Mouse (Mus musculus) bone marrow, adult 2 months (tissue): Measurements from ENCODE around the gene Apela. TPM values are rescaled to one million over a fixed set of nuclear protein-coding genes. Genes with fewer than 3 reads are reported as not detected.
"Not testable (repeated sequence)": the region's sequence is repeated elsewhere in the genome, so short reads cannot be mapped to it uniquely, and the experiment has no call there.

Source experiments
- H3K27ac ChIP-seq: fragments of 200-500 bp; 2 replicates; pipeline ENCODE4 v1.5.1; 2012; ENCODE audit warnings: low read depth, mild to moderate bottlenecking, control low read depth, inconsistent platforms, low read length; ENCODE audit not compliant: control insufficient read depth, poor library complexity, insufficient read depth
- H3K4me1 ChIP-seq: fragments of 200-500 bp; 2 replicates; pipeline ENCODE4 v1.6.1; 2011; ENCODE audit warnings: low read length; ENCODE audit not compliant: control insufficient read depth, insufficient read depth
- H3K4me3 ChIP-seq: fragments of 200-500 bp; replicated peaks from 2 replicates; pipeline ENCODE3; 2011; ENCODE audit warnings: mild to moderate bottlenecking, low read depth, low read length, control low read depth; ENCODE audit not compliant: control insufficient read depth
- CTCF ChIP-seq: fragments of 200-500 bp; IDR thresholded peaks from 2 replicates; pipeline ENCODE4 v1.5.1; 2011; ENCODE audit warnings: low read length, control low read depth; ENCODE audit not compliant: control insufficient read depth, insufficient read depth
- POLR2A ChIP-seq: fragments of 200-500 bp; IDR thresholded peaks from 2 replicates; pipeline ENCODE4 v1.6.1; 2011; ENCODE audit warnings: low read depth, mild to moderate bottlenecking, control low read depth, low read length, borderline replicate concordance; ENCODE audit not compliant: control insufficient read depth
- WGBS: fragments of 180-500 bp; shearing (Covaris S2); methylation state at CpG from one replicate; pipeline ENCODE4 v1.1.7; 2018; 5-methylcytosine and 5-hydroxymethylcytosine counted together
- polyA plus RNA-seq: library from polyadenylated mRNA; stranded (reverse); fragments of >200 nt; gene quantifications from 2 replicates; pipeline ENCODE4 v1.2.4, GENCODE M21; 2011; ENCODE audit warnings: low replicate concordance; ENCODE audit not compliant: missing spikeins, insufficient read depth, insufficient read length

The Apela gene
- polyA plus RNA-seq, 1 experiment, result 13.4 TPM

DNA sequence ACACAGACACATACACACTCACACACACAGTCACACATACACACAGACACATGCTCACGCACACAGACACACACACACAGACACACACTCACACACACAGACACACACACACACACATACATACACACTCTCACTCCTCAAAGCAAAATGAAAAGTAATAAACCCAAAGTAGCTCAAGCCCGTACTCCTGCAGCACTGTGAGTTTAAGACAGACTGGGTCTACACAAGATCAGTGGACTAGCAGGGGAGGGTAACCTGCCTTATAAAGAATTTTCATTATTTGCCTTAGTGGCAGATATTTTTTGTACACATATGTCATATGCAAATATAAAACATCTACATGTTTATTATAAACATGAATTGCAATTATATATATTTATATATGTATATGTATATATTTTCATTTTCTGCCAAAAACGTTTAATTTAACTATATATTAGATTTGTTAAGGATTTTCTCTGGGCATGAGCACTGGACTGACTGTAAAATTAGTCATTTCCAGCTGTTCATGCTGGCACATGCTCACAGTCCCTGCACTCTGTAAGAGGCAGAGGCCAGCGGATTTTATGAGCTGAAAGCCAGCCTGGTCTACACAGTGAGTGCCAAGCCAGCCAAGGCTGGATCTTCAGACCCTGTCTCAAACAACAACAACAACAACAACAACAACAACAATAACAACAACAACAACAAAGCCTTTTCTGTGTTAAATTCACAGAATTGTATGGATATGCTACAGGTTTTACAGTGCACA lies 6.2 kb downstream of the Apela start:
- TF ChIP-seq CTCF (no peak), POLR2A (no peak)
- Histone ChIP-seq H3K4me3 (no peak overlapping the region), H3K27ac (no peak overlapping the region), H3K4me1 (no peaks in the 10 kb centered on the region)
- 75% methylated on average over 4 of the region's 4 CpGs for WGBS

GRCm38 (mm10) chr8:65029776-65030175 lies 7.4 kb downstream of the Apela start:
- TF ChIP-seq POLR2A (no peak), CTCF (no peak)
- 76% methylated on average over 4 of the region's 4 CpGs for WGBS
- Histone ChIP-seq H3K4me3 (no peak overlapping the region), H3K4me1 (no peaks in the 10 kb centered on the region), H3K27ac (no peak overlapping the region)

DNA sequence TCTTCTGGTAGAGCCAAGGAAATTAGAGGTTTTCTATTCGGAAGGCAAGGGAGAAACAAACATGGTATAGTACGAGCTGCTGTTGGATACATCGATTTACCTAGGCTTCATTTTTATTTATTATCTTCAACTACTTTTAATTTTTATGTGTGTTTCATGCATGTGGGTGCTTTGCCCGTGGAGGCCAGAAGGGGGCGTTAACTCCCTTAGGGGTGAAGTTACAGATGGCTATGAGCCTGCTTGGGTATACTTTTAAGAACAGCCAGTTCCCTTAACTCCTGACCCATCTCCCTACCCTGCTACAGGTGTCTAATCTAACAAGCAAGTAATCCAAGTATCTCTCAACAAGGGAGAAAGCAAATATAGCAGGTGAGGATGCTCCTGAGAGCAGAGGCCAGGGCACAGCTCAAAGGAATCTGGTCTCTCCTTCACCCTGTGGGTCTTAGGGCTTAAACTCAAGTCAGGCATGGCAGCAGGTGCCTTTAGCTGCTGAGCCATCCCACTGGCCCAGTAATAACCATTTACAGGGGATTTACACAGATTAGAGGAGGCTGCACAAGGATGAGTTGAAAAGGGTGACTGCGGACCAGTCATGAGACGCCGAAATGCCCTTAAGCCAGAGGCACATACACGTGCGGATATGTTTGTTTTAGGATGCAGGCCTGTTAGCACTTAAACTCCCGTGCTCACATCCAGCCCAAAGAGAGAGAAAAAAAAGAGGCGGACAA lies 8.0 kb downstream of the Apela start:
- Histone ChIP-seq H3K4me3 (no peak overlapping the region), H3K4me1 (no peaks in the 10 kb centered on the region), H3K27ac (no peak overlapping the region)
- TF ChIP-seq CTCF (no peak), POLR2A (no peak)
- WGBS, result 78% methylated on average over 12 of the region's 12 CpGs

DNA sequence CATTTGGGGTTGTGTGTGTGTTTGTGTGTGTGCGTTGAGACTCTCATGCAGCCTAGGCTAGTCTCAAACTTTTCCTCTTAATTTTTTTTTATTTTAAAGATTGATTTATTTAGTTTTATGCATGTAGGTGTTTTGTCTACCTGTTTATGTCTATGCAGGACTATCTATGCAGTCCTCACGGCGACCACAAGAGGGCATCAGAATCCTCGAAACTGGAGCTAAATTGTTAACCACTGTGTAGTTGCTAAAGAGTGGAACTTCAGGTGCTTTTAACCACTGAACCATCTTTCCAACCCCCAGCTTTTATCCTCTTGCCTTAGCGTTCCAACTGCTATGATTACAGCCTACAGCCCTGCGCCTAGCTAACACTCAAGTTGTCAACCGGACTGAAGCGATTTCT lies 14.7 kb downstream of the Apela start:
- H3K4me1 ChIP-seq, result no peaks in the 10 kb centered on the region
- 45% methylated on average over 8 of the region's 8 CpGs for WGBS
- TF ChIP-seq CTCF, result no peak
- TF ChIP-seq POLR2A, result no peak
- H3K4me3 ChIP-seq, result no peak overlapping the region
- H3K27ac ChIP-seq, result no peak overlapping the region

DNA sequence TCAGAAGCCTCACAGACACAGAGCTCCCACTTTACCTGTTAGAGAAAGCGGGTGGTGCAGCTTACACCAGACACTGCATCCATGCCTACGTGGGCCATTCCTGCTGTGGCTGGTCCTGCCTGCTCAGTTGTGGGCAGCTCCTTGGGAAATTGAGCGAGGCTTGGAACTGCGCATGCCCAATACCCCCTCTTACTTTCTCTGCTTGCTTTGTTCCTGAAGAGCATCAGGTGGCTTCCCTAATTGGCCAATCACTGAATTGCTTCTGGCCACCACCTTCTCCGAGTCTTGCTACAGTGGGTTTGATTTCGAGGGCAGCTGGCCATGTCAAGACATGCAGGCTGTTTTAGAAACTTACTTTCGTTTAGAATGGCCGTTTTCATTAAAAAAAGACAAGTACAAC lies 18.7 kb downstream of the Apela start, which contains the start of the genes Trim61 and Trim60:
Gene Trim61, minus strand, starts transcription at position 101 of the 400 bp plus-strand sequence.
Gene Trim60, minus strand, starts transcription at position 162 of the 400 bp plus-strand sequence.
- WGBS, result 83% methylated on average over 8 of the region's 8 CpGs

DNA sequence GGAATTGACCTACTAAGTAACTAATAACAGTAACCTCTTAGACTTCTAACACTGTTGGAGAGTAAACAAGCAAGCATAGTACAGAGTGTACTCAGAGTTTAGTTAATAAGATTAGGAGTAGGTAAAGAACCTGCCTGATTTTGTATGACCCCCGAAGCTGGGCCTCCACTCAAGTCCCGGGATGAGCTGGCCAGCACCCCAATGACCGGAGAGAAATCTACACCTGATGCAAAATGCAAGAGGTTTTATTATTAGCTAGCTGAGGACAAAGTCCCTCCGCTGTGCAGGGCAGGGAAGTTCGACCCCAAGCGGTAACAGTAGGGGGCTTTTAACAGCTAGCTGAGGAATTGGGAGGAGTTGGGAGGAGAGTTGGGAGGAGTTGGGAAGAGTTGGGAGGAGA lies 29.5 kb downstream of the Apela start:
- H3K27ac ChIP-seq, H3K4me3 ChIP-seq, H3K4me1 ChIP-seq: not testable (repeated sequence)
- WGBS, result 79% methylated on average over 6 of the region's 6 CpGs

More for the DNA sequence above, 18.7 kb downstream of the Apela start, which contains the start of the genes Trim61 and Trim60:
- Histone ChIP-seq H3K27ac (no peak within 1 kb of the TSS), H3K4me1 (no peaks in the 10 kb centered on the region), H3K4me3 (no peak within 1 kb of the TSS)
- TF ChIP-seq CTCF (no peak), POLR2A (no peak)

DNA sequence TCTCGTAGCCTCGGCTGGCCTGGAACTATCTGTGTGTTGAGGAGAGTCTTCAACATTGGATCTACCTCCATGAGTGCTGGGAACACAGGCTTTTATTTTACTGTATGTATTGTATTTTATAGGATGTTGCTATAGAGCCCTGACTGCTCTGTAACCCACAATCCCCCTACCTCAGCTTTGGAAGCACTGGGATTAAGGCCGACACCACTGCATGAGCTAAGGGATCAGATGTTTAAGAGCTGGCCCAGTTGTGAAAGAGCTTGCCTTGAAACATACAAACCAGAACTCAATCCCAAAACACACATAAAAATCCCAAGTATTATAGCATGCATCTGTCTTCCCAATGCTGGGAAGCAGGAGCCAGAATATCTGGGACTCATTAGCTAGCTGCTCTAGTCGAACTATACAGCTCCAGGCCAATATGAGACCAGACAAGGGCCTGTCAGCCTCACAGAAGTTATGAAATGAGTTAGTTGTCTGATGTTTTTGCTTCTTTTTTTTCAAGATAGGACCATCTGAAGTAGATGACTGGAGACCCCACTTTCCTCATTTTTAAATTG lies 38.2 kb downstream of the Apela start:
- WGBS, result 73% methylated on average over 4 of the region's 4 CpGs

DNA sequence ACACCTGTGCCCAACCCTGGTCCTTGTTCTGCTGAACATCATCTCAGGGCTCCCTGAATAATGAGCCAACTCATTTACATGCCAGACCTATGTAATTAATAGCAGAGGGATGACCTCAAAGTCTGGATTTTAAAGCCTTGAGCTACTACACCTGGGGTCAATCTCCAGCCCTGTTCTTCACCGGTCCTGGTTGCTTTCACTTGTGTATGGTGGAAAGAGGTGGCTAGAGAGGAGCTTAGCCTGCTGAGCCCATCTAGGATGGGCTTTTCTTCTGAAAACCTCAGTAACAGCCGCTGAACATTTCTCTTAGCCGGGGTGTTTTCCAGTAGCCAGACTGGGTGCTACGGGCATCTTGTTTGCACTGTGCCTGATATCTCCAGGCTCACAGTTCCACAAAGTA lies 49.4 kb downstream of the Apela start, which contains the start of gene Trim75:
Gene Trim75, minus strand, starts transcription at position 101 of the 400 bp plus-strand sequence.
- H3K4me3 ChIP-seq, result no peak within 1 kb of the TSS
- no peak within 1 kb of the TSS for H3K27ac ChIP-seq
- H3K4me1 ChIP-seq, result no peaks in the 10 kb centered on the region
- 83% methylated on average over 4 of the region's 4 CpGs for WGBS
- TF ChIP-seq CTCF, result no peak

More for the DNA sequence above, 38.2 kb downstream of the Apela start:
- Histone ChIP-seq H3K27ac (no peak overlapping the region), H3K4me3 (no peak overlapping the region), H3K4me1 (no peaks in the 10 kb centered on the region)
- TF ChIP-seq POLR2A (no peak), CTCF (no peak)
